Mouse (Mus musculus) heart, adult 2 months (tissue): ENCODE measurements around the gene Rtp4.

Experiments used
- CTCF ChIP-seq: fragments of 200-600 bp; IDR thresholded peaks from 2 replicates; pipeline ENCODE4 v1.8.1; 2022; ENCODE audit warnings: antibody characterized with exemption, mild to moderate bottlenecking, moderate library complexity
- POLR2A ChIP-seq: fragments of 200-500 bp; IDR thresholded peaks from 2 replicates; pipeline ENCODE4 v1.6.1; 2011; ENCODE audit warnings: mild to moderate bottlenecking, low read depth, low read length, control low read depth; ENCODE audit not compliant: insufficient read depth

DNA sequence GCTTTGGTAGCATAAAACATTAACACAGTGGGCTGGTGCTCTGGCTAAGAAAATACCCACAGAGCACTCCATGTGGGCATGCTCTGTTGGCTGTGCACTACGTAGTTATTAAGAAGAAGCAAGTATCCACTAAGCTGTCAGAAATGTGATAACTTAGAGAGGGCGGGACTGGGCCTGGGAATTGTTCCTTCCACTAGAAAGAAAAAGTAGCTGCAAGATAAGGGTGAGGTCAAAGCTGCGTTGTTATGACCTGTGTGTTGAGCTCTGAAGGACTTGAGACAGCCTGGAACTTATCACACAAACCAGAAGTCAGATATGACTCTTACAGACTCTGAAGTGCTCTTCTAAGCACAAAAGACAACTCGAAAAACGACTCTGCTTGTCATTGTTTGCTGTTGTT is 19.5 kb upstream of the Rtp4 start:
- TF ChIP-seq CTCF, result no peak
- TF ChIP-seq POLR2A, result no peak
